16 mouse cellular contexts compared by ENCODE assay signal in genomic region chr16:44701155-44701554, GRCm38 (mm10).
"Had no signal": no experiment of that assay in that cellular context is flagged by ENCODE, and none has a peak within 500 bp of the region (broad histone marks: within the 10 kb centered on the region; RNA-seq: fewer than 3 reads in every experiment).

No protein-coding gene starts in this region.

- H3K27me3 ChIP-seq: neural tube, embryonic 12.5 days; neural tube, embryonic 13.5 days; neural tube, embryonic 15.5 days; stomach, embryonic 15.5 days had no signal

- H3K27ac ChIP-seq: neural tube, embryonic 12.5 days; neural tube, embryonic 13.5 days; neural tube, embryonic 15.5 days; stomach, embryonic 15.5 days had no signal

- H3K9me3 ChIP-seq: neural tube, embryonic 12.5 days; neural tube, embryonic 13.5 days; neural tube, embryonic 15.5 days; stomach, embryonic 15.5 days had no signal

- H3K36me3 ChIP-seq: neural tube, embryonic 12.5 days; neural tube, embryonic 13.5 days; neural tube, embryonic 15.5 days; stomach, embryonic 15.5 days had no signal

- H3K9ac ChIP-seq: neural tube, embryonic 12.5 days; neural tube, embryonic 13.5 days; neural tube, embryonic 15.5 days; stomach, embryonic 15.5 days had no signal

- H3K4me2 ChIP-seq: neural tube, embryonic 12.5 days; neural tube, embryonic 13.5 days; neural tube, embryonic 15.5 days; stomach, embryonic 15.5 days had no signal

- DNase-seq: retina, postnatal 1 day; right cerebral cortex, adult 18-20 months; right cerebral cortex, postnatal 14 days; right cerebral cortex, postnatal 25 days; right cerebral cortex, postnatal 4 days; spleen, adult 18-20 months; thymus, adult 18-20 months; thymus, adult 2 months; thymus, postnatal 14 days; thymus, postnatal 25 days; thymus, postnatal 36 days; thymus, postnatal 4 days had no signal

- H3K4me3 ChIP-seq: neural tube, embryonic 12.5 days; neural tube, embryonic 13.5 days; neural tube, embryonic 15.5 days; stomach, embryonic 15.5 days had no signal
